Mouse (Mus musculus): ENCODE results near the gene Mapk10.

- no peak for TF ChIP-seq EP300 (IDR thresholded peaks at IDR 0.05; ENCODE audit: insufficient read depth, low read depth, low read length)
- no peak for TF ChIP-seq CTCF (IDR thresholded peaks at IDR 0.05; ENCODE audit: low read depth, low read length)
Measured at GRCm38 (mm10) chr5:102904066-102904465, 307.1 kb downstream of the Mapk10 start.
